Mouse (Mus musculus) kidney, adult 2 months (tissue): ENCODE data around the gene Plod2.

Source experiments
- CTCF ChIP-seq: fragments of 200-500 bp; conservative IDR thresholded peaks from 2 replicates; pipeline ENCODE4 v1.5.1; 2011; ENCODE audit warnings: low read depth, mild to moderate bottlenecking, control low read depth, low read length, moderate library complexity, mixed read lengths; ENCODE audit not compliant: insufficient read depth, insufficient read length
- POLR2A ChIP-seq: fragments of 200-500 bp; IDR thresholded peaks from one replicate; pipeline ENCODE4 v1.6.1; 2011; ENCODE audit warnings: low read depth, low read length, control low read depth

DNA sequence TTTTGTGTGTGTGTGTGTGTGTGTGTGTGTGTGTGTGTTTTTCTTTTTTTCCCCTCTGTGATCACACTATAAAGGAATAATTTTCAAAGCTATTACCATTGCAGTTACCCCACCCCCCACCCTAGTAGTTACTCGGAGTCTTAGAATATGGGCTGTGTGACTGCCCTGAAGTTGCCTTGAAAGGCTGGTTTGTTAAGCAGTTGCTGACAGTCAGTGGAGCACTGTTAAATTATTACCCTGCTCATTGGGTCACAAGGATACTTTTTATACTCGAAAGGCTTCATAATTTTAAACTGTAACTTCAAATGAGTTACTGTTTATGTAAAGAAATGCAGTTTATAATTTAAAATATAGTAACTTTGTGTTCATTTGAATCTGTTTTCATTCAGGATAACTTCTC, 5.1 kb downstream of the Plod2 start:
- TF ChIP-seq CTCF (no peak), POLR2A (no peak)
